In the genomic region with DNA sequence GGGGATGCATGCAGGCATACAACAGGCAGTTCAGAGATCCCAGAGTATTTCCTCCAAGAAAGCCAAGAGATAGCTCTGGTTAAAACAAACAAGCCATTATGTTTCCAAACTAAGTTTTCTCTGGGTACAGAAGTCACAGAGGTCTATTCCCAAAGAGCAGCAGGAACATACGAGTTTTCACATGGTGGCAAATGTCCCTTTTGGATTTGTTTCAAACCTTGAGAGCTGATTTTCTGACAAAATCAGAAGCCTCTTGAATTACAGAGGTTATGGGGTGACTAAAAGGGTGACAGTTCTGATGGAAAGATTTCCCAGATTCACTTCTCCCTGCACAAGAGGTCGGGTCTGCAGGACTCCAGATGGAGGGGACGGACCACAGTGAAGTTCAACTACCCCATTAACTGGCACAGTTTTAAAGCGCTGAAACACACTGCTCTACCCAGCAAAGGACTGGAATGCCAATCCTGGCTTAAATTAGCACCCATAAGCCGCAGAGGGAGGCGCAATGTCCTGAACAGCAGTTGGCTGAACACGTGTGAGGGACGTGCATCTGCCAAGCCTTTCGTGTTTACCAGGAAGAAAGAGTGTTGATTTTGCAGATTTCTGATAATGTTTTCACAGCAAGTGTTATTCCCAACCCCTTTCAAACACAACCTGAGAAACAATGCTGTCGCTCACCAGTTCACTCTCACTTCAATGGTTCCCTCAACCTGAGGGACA, we compare ENCODE assay signal across 8 mouse cellular contexts. TPM values are rescaled to one million over a fixed set of nuclear protein-coding genes. Genes with fewer than 3 reads are reported as not detected.
DNase-seq lines count a peak whose midpoint lies in the region; ATAC-seq and TF ChIP-seq lines count a peak whose summit lies in the region.

No protein-coding gene starts in this region.

- H3K9ac ChIP-seq in midbrain, embryonic 16.5 days (ENCODE audit: low read depth, low read length) = no peak overlapping the region
- no peak overlapping the region for H3K9ac ChIP-seq in midbrain, embryonic 15.5 days
- H3K9ac ChIP-seq in stomach, postnatal 0 days (ENCODE audit: low read length) = no peak overlapping the region

- DNase-seq in adrenal gland, adult 2 months = peak; percentile 26
- no peak for DNase-seq in adrenal gland, postnatal 25 days
- DNase-seq in layer of hippocampus, adult 18-20 months (ENCODE audit: low spot score in 2 of 2) = peak; percentile 83 to 96
- DNase-seq in stomach, postnatal 0 days (ENCODE audit: low spot score) = peak; percentile 59

- TF ChIP-seq CTCF in stomach, postnatal 0 days (IDR thresholded peaks at IDR 0.05; ENCODE audit: low read depth) = 0 out of 2 replicates have a peak, but pooled peaks have one; percentile 2

- H3K27ac ChIP-seq in midbrain, embryonic 16.5 days (ENCODE audit: low read length) = peak overlapping the region; percentile 41; the same call in 1 of the 2 replicates
- no peak overlapping the region for H3K27ac ChIP-seq in midbrain, embryonic 15.5 days
- peak overlapping the region; percentile 75 for H3K27ac ChIP-seq in stomach, postnatal 0 days (replicated peaks)

- no peaks in the 10 kb centered on the region for H3K9me3 ChIP-seq in midbrain, embryonic 16.5 days (replicated peaks; ENCODE audit: control insufficient read depth, low read length, poor library complexity, severe bottlenecking)
- no peaks in the 10 kb centered on the region for H3K9me3 ChIP-seq in midbrain, embryonic 15.5 days
- H3K9me3 ChIP-seq in stomach, postnatal 0 days (ENCODE audit: control insufficient read depth, low read length) = no peaks in the 10 kb centered on the region

- no peak overlapping the region for H3K4me3 ChIP-seq in midbrain, embryonic 16.5 days (ENCODE audit: low read depth, low read length)
- no peak overlapping the region for H3K4me3 ChIP-seq in midbrain, embryonic 15.5 days
- no peak overlapping the region for H3K4me3 ChIP-seq in stomach, postnatal 0 days (ENCODE audit: low read depth, low read length)

- 72% methylated on average over 10 of the region's 10 CpGs for WGBS in midbrain, embryonic 16.5 days
- WGBS in midbrain, embryonic 15.5 days = 84% methylated on average over 10 of the region's 10 CpGs
- 55% methylated on average over 10 of the region's 10 CpGs for WGBS in stomach, postnatal 0 days

- H3K4me2 ChIP-seq in midbrain, embryonic 16.5 days (ENCODE audit: low read length) = no peak overlapping the region
- H3K4me2 ChIP-seq in midbrain, embryonic 15.5 days = no peak overlapping the region
- no peak overlapping the region for H3K4me2 ChIP-seq in stomach, postnatal 0 days (replicated peaks; ENCODE audit: low read depth)

- no peak for ATAC-seq in midbrain, embryonic 16.5 days
- no peak for ATAC-seq in midbrain, embryonic 15.5 days (replicated peaks)
- ATAC-seq in stomach, postnatal 0 days (ENCODE audit: low FRiP score, low TSS enrichment) = peak; percentile 66
- ATAC-seq in erythroblast, adult 5-6 weeks (replicated peaks; ENCODE audit: low FRiP score, poor library complexity, severe bottlenecking) = no peak
- ATAC-seq in megakaryocyte-erythroid progenitor cell, adult 5-6 weeks (replicated peaks; ENCODE audit: low FRiP score, low TSS enrichment, poor library complexity, severe bottlenecking) = no peak

- H3K4me1 ChIP-seq in midbrain, embryonic 16.5 days (ENCODE audit: control insufficient read depth, insufficient read depth, low read length) = peaks cover 3% of the 10 kb centered on the region; the same call in 1 of the 2 replicates
- peaks cover 18% of the 10 kb centered on the region for H3K4me1 ChIP-seq in midbrain, embryonic 15.5 days
- H3K4me1 ChIP-seq in stomach, postnatal 0 days (replicated peaks; ENCODE audit: control insufficient read depth, insufficient read depth) = peaks cover 3% of the 10 kb centered on the region

- no peaks in the 10 kb centered on the region for H3K27me3 ChIP-seq in midbrain, embryonic 16.5 days (ENCODE audit: control insufficient read depth, insufficient read depth, low read depth, low read length)
- H3K27me3 ChIP-seq in midbrain, embryonic 15.5 days (replicated peaks) = no peaks in the 10 kb centered on the region
- no peaks in the 10 kb centered on the region for H3K27me3 ChIP-seq in stomach, postnatal 0 days (ENCODE audit: control insufficient read depth, insufficient read depth, low read length)

- TF ChIP-seq EP300 in stomach, postnatal 0 days (optimal IDR thresholded peaks at IDR 0.05) = no peak

- H3K36me3 ChIP-seq in midbrain, embryonic 16.5 days (ENCODE audit: control insufficient read depth, insufficient read depth, low read length) = no peaks in the 10 kb centered on the region
- H3K36me3 ChIP-seq in midbrain, embryonic 15.5 days (replicated peaks) = no peaks in the 10 kb centered on the region
- H3K36me3 ChIP-seq in stomach, postnatal 0 days (ENCODE audit: control insufficient read depth, insufficient read depth, low read length) = no peaks in the 10 kb centered on the region

RNA-seq across cellular contexts. Expression of a gene that starts 41.9 kb away (rescaled TPM):
- total RNA-seq in adrenal gland, adult 2 months (2021) = 100 to 1,000 TPM; 116 to 123 TPM
- polyA plus RNA-seq in adrenal gland, adult 2 months (2012; rRNA removed) = 13.4 and 17.7 TPM in 2 replicates
- total RNA-seq in adrenal gland, postnatal 25 days (2021) = 66.4 and 76.7 TPM in 2 replicates
- polyA plus RNA-seq in midbrain, embryonic 16.5 days (2015; fragmentation: Nextera tagmentation; extraction: Ambion mirVana) = 83.3 and 84.6 TPM in 2 replicates
- 93.9 and 94.3 TPM in 2 replicates for polyA plus RNA-seq in midbrain, embryonic 15.5 days (2015; fragmentation: Nextera tagmentation; extraction: Ambion mirVana)
- total RNA-seq in layer of hippocampus, adult 18-20 months (2021) = 100 to 1,000 TPM; 195 to 206 TPM
- polyA plus RNA-seq in stomach, postnatal 0 days (2015; fragmentation: Nextera tagmentation; extraction: Ambion mirVana) = 107 and 111 TPM in 2 replicates
- 28.8 and 41.5 TPM in 2 replicates for total RNA-seq in erythroblast, adult 5-6 weeks (2015; ENCODE audit: low replicate concordance)
- total RNA-seq in erythroblast, adult 5-6 weeks (2017; ENCODE audit: low replicate concordance) = 45.9 and 46.2 TPM in 2 replicates
- total RNA-seq in megakaryocyte-erythroid progenitor cell, adult 5-6 weeks (2014; fragmentation: Nextera tagmentation) = 13.9 and 33.6 TPM in 2 replicates
- 12.3 and 30.4 TPM in 2 replicates for total RNA-seq in megakaryocyte-erythroid progenitor cell, adult 5-6 weeks (2017)
